Mouse (Mus musculus): ENCODE measurements around the gene Gm42906.

The Gm42906 gene

GRCm38 (mm10) chr5:151223696-151224366 is 204.1 kb downstream of the Gm42906 start:
- ChIA-PET CTCF (no interaction called here), POLR2A (no interaction called here)

GRCm38 (mm10) chr5:151222791-151223190 is 205.2 kb downstream of the Gm42906 start:
- CTCF ChIA-PET = interaction anchor here in 1 of 4 experiments (0.6 kb wide), 1 partner anchor 442 kb away, joined by 3 read pairs; no protein-coding TSS in a partner anchor
- POLR2A ChIA-PET = no interaction called here

GRCm38 (mm10) chr5:151218689-151219115 is 209.3 kb downstream of the Gm42906 start:
- CTCF ChIA-PET = interaction anchor here in 1 of 4 experiments (1.1 to 1.2 kb wide), 2 partner anchors 116 to 149 kb away, joined by 3 read pairs; no protein-coding TSS in a partner anchor

GRCm38 (mm10) chr5:151213097-151213496 is 214.9 kb downstream of the Gm42906 start:
- POLR2A ChIA-PET = no interaction called here
- CTCF ChIA-PET = no interaction called here

More at GRCm38 (mm10) chr5:151218689-151219115, 209.3 kb downstream of the Gm42906 start:
- POLR2A ChIA-PET = interaction anchor here in 3 of 4 experiments (0.5 to 1.6 kb wide), 8 partner anchors 12 to 703 kb away, joined by 3 to 16 read pairs (median 3); no protein-coding TSS in a partner anchor

GRCm38 (mm10) chr5:151210869-151211268 is 217.1 kb downstream of the Gm42906 start:
- ChIA-PET POLR2A (interaction anchor here in 1 of 4 experiments (0.6 kb wide), 1 partner anchor 551 kb away, joined by 4 read pairs; no protein-coding TSS in a partner anchor), CTCF (no interaction called here)

GRCm38 (mm10) chr5:151210060-151210459 is 217.9 kb downstream of the Gm42906 start:
- ChIA-PET CTCF (no interaction called here), POLR2A (no interaction called here)

- ChIA-PET CTCF (no interaction called here), POLR2A (no interaction called here)
These were observed 222.9 kb downstream of the Gm42906 start for GRCm38 (mm10) chr5:151205017-151205416.

GRCm38 (mm10) chr5:151202925-151203324 is 225.0 kb downstream of the Gm42906 start:
- POLR2A ChIA-PET = no interaction called here
- CTCF ChIA-PET = no interaction called here

- CTCF ChIA-PET = no interaction called here
- POLR2A ChIA-PET = no interaction called here
These were observed 226.7 kb downstream of the Gm42906 start for GRCm38 (mm10) chr5:151201220-151201619.

- POLR2A ChIA-PET = interaction anchor here in 1 of 4 experiments (0.6 kb wide), 1 partner anchor 33 kb away, joined by 6 read pairs; no protein-coding TSS in a partner anchor
- CTCF ChIA-PET = interaction anchor here in 1 of 4 experiments (0.6 kb wide), 1 partner anchor 25 kb away, joined by 5 read pairs; no protein-coding TSS in a partner anchor
These were observed 228.7 kb downstream of the Gm42906 start for GRCm38 (mm10) chr5:151199235-151199634.

- ChIA-PET CTCF (no interaction called here), POLR2A (no interaction called here)
These were observed 231.2 kb downstream of the Gm42906 start for GRCm38 (mm10) chr5:151196603-151197272.

GRCm38 (mm10) chr5:151193885-151194520 is 234.0 kb downstream of the Gm42906 start:
- ChIA-PET CTCF (no interaction called here), POLR2A (no interaction called here)

GRCm38 (mm10) chr5:151192266-151192665 is 235.7 kb downstream of the Gm42906 start:
- POLR2A ChIA-PET = no interaction called here
- CTCF ChIA-PET = no interaction called here

GRCm38 (mm10) chr5:151190764-151191163 is 237.2 kb downstream of the Gm42906 start:
- CTCF ChIA-PET = interaction anchor here in 2 of 4 experiments (0.7 to 1.3 kb wide), 3 partner anchors 62 to 547 kb away, joined by 3 read pairs; no protein-coding TSS in a partner anchor
- POLR2A ChIA-PET = interaction anchor here in 1 of 4 experiments (0.6 to 0.7 kb wide), 2 partner anchors 65 to 155 kb away, joined by 3 to 4 read pairs; no protein-coding TSS in a partner anchor

GRCm38 (mm10) chr5:151189789-151190378 is 238.1 kb downstream of the Gm42906 start:
- POLR2A ChIA-PET = interaction anchor here in 3 of 4 experiments (0.5 to 0.7 kb wide), 4 partner anchors 9 to 753 kb away, joined by 3 to 11 read pairs (median 5); no protein-coding TSS in a partner anchor
- CTCF ChIA-PET = interaction anchor here in 1 of 4 experiments (1.3 kb wide), 1 partner anchor 497 kb away, joined by 3 read pairs; no protein-coding TSS in a partner anchor

GRCm38 (mm10) chr5:151189321-151189720 is 238.6 kb downstream of the Gm42906 start:
- POLR2A ChIA-PET = interaction anchor here in 1 of 4 experiments (0.5 to 0.6 kb wide), 2 partner anchors 9 to 452 kb away, joined by 3 read pairs; no protein-coding TSS in a partner anchor
- CTCF ChIA-PET = no interaction called here

- CTCF ChIA-PET = no interaction called here
- POLR2A ChIA-PET = no interaction called here
These were observed 239.3 kb downstream of the Gm42906 start for GRCm38 (mm10) chr5:151188659-151189058.

GRCm38 (mm10) chr5:151187336-151187735 is 240.6 kb downstream of the Gm42906 start:
- ChIA-PET CTCF (interaction anchor here in 1 of 4 experiments (0.6 kb wide), 1 partner anchor 452 kb away, joined by 3 read pairs; no protein-coding TSS in a partner anchor), POLR2A (no interaction called here)

- ChIA-PET CTCF (no interaction called here), POLR2A (no interaction called here)
These were observed 242.6 kb downstream of the Gm42906 start for GRCm38 (mm10) chr5:151185286-151185856.
